Mouse (Mus musculus): ENCODE measurements around the gene Gm20388.

- TF ChIP-seq CTCF (IDR thresholded peaks at IDR 0.05; ENCODE audit: borderline replicate concordance, extremely low read depth, insufficient read depth, insufficient read length) = no peak
- no peak for TF ChIP-seq POLR2A (IDR thresholded peaks at IDR 0.05; ENCODE audit: borderline replicate concordance, extremely low read depth, insufficient read depth, insufficient read length, poor library complexity, severe bottlenecking)
These were observed 3925.7 kb downstream of the Gm20388 start for GRCm38 (mm10) chr8:123836354-123836753.

All from brain, embryonic 14.5 days (tissue).